In genomic region chr17:35161421-35161820, GRCm38 (mm10) we compare ENCODE assay signal across 13 mouse cellular contexts. TPM values are rescaled to one million over a fixed set of nuclear protein-coding genes. Genes with fewer than 3 reads are reported as not detected.
DNase-seq lines count a peak whose midpoint lies in the region; ATAC-seq and TF ChIP-seq lines count a peak whose summit lies in the region.
"Had no signal": no experiment of that assay in that cellular context is flagged by ENCODE, and none has a peak within 500 bp of the region (broad histone marks: within the 10 kb centered on the region; RNA-seq: fewer than 3 reads in every experiment).

No protein-coding gene starts in this region.

- peak; percentile 42 for DNase-seq in cerebellum, adult 9-11 months
- no peak for DNase-seq in cerebellum, adult 2 months
- DNase-seq in midbrain, postnatal 0 days (ENCODE audit: low spot score) = no peak
- no peak for DNase-seq in thymus, postnatal 10 days (ENCODE audit: low spot score in 2 of 2)
- DNase-seq in ovary, adult 18-20 months (ENCODE audit: low spot score) = no peak
- DNase-seq: gastrocnemius, postnatal 10 days had no signal

- peaks cover 13% of the 10 kb centered on the region; the same call in 1 of the 2 replicates for H3K4me1 ChIP-seq in cerebellum, adult 2 months (ENCODE audit: control insufficient read depth, insufficient read depth, low read length)
- H3K4me1 ChIP-seq in hindbrain, embryonic 13.5 days (replicated peaks) = peaks cover 37% of the 10 kb centered on the region
- H3K4me1 ChIP-seq in hindbrain, embryonic 12.5 days = peaks cover 31% of the 10 kb centered on the region
- peaks cover 26% of the 10 kb centered on the region for H3K4me1 ChIP-seq in midbrain, embryonic 12.5 days
- peaks cover 10% of the 10 kb centered on the region; the same call in 1 of the 2 replicates for H3K4me1 ChIP-seq in midbrain, postnatal 0 days (ENCODE audit: insufficient read depth, low read length)

- no peak overlapping the region for H3K4me3 ChIP-seq in cerebellum, adult 2 months (replicated peaks; ENCODE audit: insufficient read depth, low read depth, low read length)
- H3K4me3 ChIP-seq in hindbrain, embryonic 13.5 days = no peak overlapping the region
- H3K4me3 ChIP-seq in hindbrain, embryonic 12.5 days = no peak overlapping the region
- H3K4me3 ChIP-seq in midbrain, embryonic 12.5 days = peak overlapping the region; percentile 99; the same call in 1 of the 2 replicates
- no peak overlapping the region; the same call in 1 of the 2 replicates for H3K4me3 ChIP-seq in midbrain, postnatal 0 days (ENCODE audit: low read depth, low read length)
- H3K4me3 ChIP-seq: liver, embryonic 15.5 days had no signal

- H3K27ac ChIP-seq in cerebellum, adult 2 months (ENCODE audit: insufficient read depth, low read length) = no peak overlapping the region
- no peak overlapping the region for H3K27ac ChIP-seq in hindbrain, embryonic 13.5 days
- H3K27ac ChIP-seq in hindbrain, embryonic 12.5 days = no peak overlapping the region
- no peak overlapping the region for H3K27ac ChIP-seq in midbrain, embryonic 12.5 days (replicated peaks)
- no peak overlapping the region for H3K27ac ChIP-seq in midbrain, postnatal 0 days (ENCODE audit: low read depth, low read length)
- H3K27ac ChIP-seq: liver, embryonic 15.5 days; stomach, postnatal 0 days had no signal

- no peaks in the 10 kb centered on the region for H3K27me3 ChIP-seq in cerebellum, adult 2 months (ENCODE audit: control insufficient read depth, insufficient read depth, low read length)
- H3K27me3 ChIP-seq in hindbrain, embryonic 13.5 days = no peaks in the 10 kb centered on the region
- no peaks in the 10 kb centered on the region for H3K27me3 ChIP-seq in hindbrain, embryonic 12.5 days
- H3K27me3 ChIP-seq in midbrain, embryonic 12.5 days = no peaks in the 10 kb centered on the region
- no peaks in the 10 kb centered on the region for H3K27me3 ChIP-seq in midbrain, postnatal 0 days (ENCODE audit: insufficient read depth, low read length)
- H3K27me3 ChIP-seq: liver, embryonic 15.5 days had no signal

- peak overlapping the region; percentile 100; the same call in 1 of the 2 replicates for H3K9ac ChIP-seq in hindbrain, embryonic 13.5 days
- no peak overlapping the region for H3K9ac ChIP-seq in hindbrain, embryonic 12.5 days
- H3K9ac ChIP-seq in midbrain, embryonic 12.5 days (replicated peaks) = no peak overlapping the region
- no peak overlapping the region for H3K9ac ChIP-seq in midbrain, postnatal 0 days (replicated peaks; ENCODE audit: low read length, poor library complexity, severe bottlenecking)
- H3K9ac ChIP-seq: liver, embryonic 15.5 days had no signal

- no peak overlapping the region for H3K4me2 ChIP-seq in hindbrain, embryonic 13.5 days
- H3K4me2 ChIP-seq in hindbrain, embryonic 12.5 days (replicated peaks) = no peak overlapping the region
- H3K4me2 ChIP-seq in midbrain, embryonic 12.5 days (replicated peaks) = no peak overlapping the region
- no peak overlapping the region for H3K4me2 ChIP-seq in midbrain, postnatal 0 days (ENCODE audit: low read depth, low read length, poor library complexity, severe bottlenecking)
- H3K4me2 ChIP-seq: liver, embryonic 15.5 days had no signal

- 25% methylated on average over 11 of the region's 11 CpGs for WGBS in cerebellum, adult 2 months
- 86% methylated on average over 11 of the region's 11 CpGs for WGBS in hindbrain, embryonic 13.5 days
- WGBS in hindbrain, embryonic 12.5 days = 84% methylated on average over 11 of the region's 11 CpGs
- 89% methylated on average over 11 of the region's 11 CpGs for WGBS in midbrain, embryonic 12.5 days
- WGBS in midbrain, postnatal 0 days = 80% methylated on average over 11 of the region's 11 CpGs

- TF ChIP-seq POLR2A in cerebellum, adult 2 months (IDR thresholded peaks at IDR 0.05; ENCODE audit: borderline replicate concordance, insufficient read depth, low read length) = no peak

- no peak for ATAC-seq in hindbrain, embryonic 13.5 days (ENCODE audit: low FRiP score)
- no peak for ATAC-seq in hindbrain, embryonic 12.5 days (ENCODE audit: low FRiP score)
- no peak for ATAC-seq in midbrain, embryonic 12.5 days (ENCODE audit: low FRiP score, low read depth)
- no peak for ATAC-seq in midbrain, postnatal 0 days (ENCODE audit: low FRiP score)

- H3K36me3 ChIP-seq in hindbrain, embryonic 13.5 days = peaks cover 58% of the 10 kb centered on the region
- H3K36me3 ChIP-seq in hindbrain, embryonic 12.5 days = peaks cover 57% of the 10 kb centered on the region
- H3K36me3 ChIP-seq in midbrain, embryonic 12.5 days = peaks cover 58% of the 10 kb centered on the region
- peaks cover 58% of the 10 kb centered on the region for H3K36me3 ChIP-seq in midbrain, postnatal 0 days (ENCODE audit: insufficient read depth, low read length)

- TF ChIP-seq CTCF in cerebellum, adult 2 months (IDR thresholded peaks at IDR 0.05; ENCODE audit: borderline replicate concordance, insufficient read depth, low read depth, low read length) = no peak
- TF ChIP-seq CTCF in midbrain, postnatal 0 days (IDR thresholded peaks at IDR 0.05) = no peak

- H3K9me3 ChIP-seq in hindbrain, embryonic 13.5 days = no peaks in the 10 kb centered on the region
- H3K9me3 ChIP-seq in hindbrain, embryonic 12.5 days (replicated peaks) = no peaks in the 10 kb centered on the region
- no peaks in the 10 kb centered on the region for H3K9me3 ChIP-seq in midbrain, embryonic 12.5 days
- no peaks in the 10 kb centered on the region for H3K9me3 ChIP-seq in midbrain, postnatal 0 days (ENCODE audit: low read length)
- H3K9me3 ChIP-seq: liver, embryonic 15.5 days had no signal

RNA-seq across cellular contexts. Expression of gene Prrc2a, which starts 3.3 kb away (rescaled TPM):
- 277 and 289 TPM in 2 replicates for polyA plus RNA-seq in cerebellum, adult 2 months (2012; rRNA removed)
- 181 and 196 TPM in 2 replicates for polyA plus RNA-seq in hindbrain, embryonic 13.5 days (2015; fragmentation: Nextera tagmentation; extraction: Ambion mirVana)
- 206 and 213 TPM in 2 replicates for polyA plus RNA-seq in hindbrain, embryonic 12.5 days (2016; fragmentation: Nextera tagmentation; extraction: Ambion mirVana)
- polyA plus RNA-seq in midbrain, embryonic 12.5 days (2016; fragmentation: Nextera tagmentation; extraction: Ambion mirVana) = 236 and 239 TPM in 2 replicates
- total RNA-seq in midbrain, postnatal 0 days (2014; rRNA removed) = 193 and 230 TPM in 2 replicates
- 85.7 and 88.0 TPM in 2 replicates for polyA plus RNA-seq in midbrain, postnatal 0 days (2015; fragmentation: Nextera tagmentation; extraction: Ambion mirVana)

RNA-seq across cellular contexts. Expression of gene Aif1, which starts 14.4 kb away (rescaled TPM):
- polyA plus RNA-seq in cerebellum, adult 2 months (2012; rRNA removed) = 2.1 and 4.1 TPM in 2 replicates
- 8.7 and 11.6 TPM in 2 replicates for polyA plus RNA-seq in hindbrain, embryonic 13.5 days (2015; fragmentation: Nextera tagmentation; extraction: Ambion mirVana)
- polyA plus RNA-seq in hindbrain, embryonic 12.5 days (2016; fragmentation: Nextera tagmentation; extraction: Ambion mirVana) = 7.8 and 7.9 TPM in 2 replicates
- 7.7 and 8.2 TPM in 2 replicates for polyA plus RNA-seq in midbrain, embryonic 12.5 days (2016; fragmentation: Nextera tagmentation; extraction: Ambion mirVana)
- 1.8 and 4.1 TPM in 2 replicates for total RNA-seq in midbrain, postnatal 0 days (2014; rRNA removed)
- 9.2 and 9.5 TPM in 2 replicates for polyA plus RNA-seq in midbrain, postnatal 0 days (2015; fragmentation: Nextera tagmentation; extraction: Ambion mirVana)

RNA-seq across cellular contexts. Expression of gene Bag6, which starts 26.4 kb away (rescaled TPM):
- 211 and 226 TPM in 2 replicates for polyA plus RNA-seq in cerebellum, adult 2 months (2012; rRNA removed)
- 76.5 and 81.9 TPM in 2 replicates for polyA plus RNA-seq in hindbrain, embryonic 13.5 days (2015; fragmentation: Nextera tagmentation; extraction: Ambion mirVana)
- 87.9 and 88.3 TPM in 2 replicates for polyA plus RNA-seq in hindbrain, embryonic 12.5 days (2016; fragmentation: Nextera tagmentation; extraction: Ambion mirVana)
- 84.0 and 95.3 TPM in 2 replicates for polyA plus RNA-seq in midbrain, embryonic 12.5 days (2016; fragmentation: Nextera tagmentation; extraction: Ambion mirVana)
- 330 and 339 TPM in 2 replicates for total RNA-seq in midbrain, postnatal 0 days (2014; rRNA removed)
- 62.3 and 68.9 TPM in 2 replicates for polyA plus RNA-seq in midbrain, postnatal 0 days (2015; fragmentation: Nextera tagmentation; extraction: Ambion mirVana)

RNA-seq across cellular contexts. Expression of gene Lst1, which starts 26.8 kb away (rescaled TPM):
- polyA plus RNA-seq in cerebellum, adult 2 months (2012; rRNA removed) = 2.8 and 3.2 TPM in 2 replicates
- polyA plus RNA-seq in hindbrain, embryonic 13.5 days (2015; fragmentation: Nextera tagmentation; extraction: Ambion mirVana) = 6.8 and 8.9 TPM in 2 replicates
- 6.1 and 6.9 TPM in 2 replicates for polyA plus RNA-seq in hindbrain, embryonic 12.5 days (2016; fragmentation: Nextera tagmentation; extraction: Ambion mirVana)
- 4.7 and 9.9 TPM in 2 replicates for polyA plus RNA-seq in midbrain, embryonic 12.5 days (2016; fragmentation: Nextera tagmentation; extraction: Ambion mirVana)
- total RNA-seq in midbrain, postnatal 0 days (2014; rRNA removed) = 5.9 and 26.7 TPM in 2 replicates
- polyA plus RNA-seq in midbrain, postnatal 0 days (2015; fragmentation: Nextera tagmentation; extraction: Ambion mirVana) = 7.8 and 12.0 TPM in 2 replicates
- total RNA-seq: megakaryocyte-erythroid progenitor cell, adult 5-6 weeks had no signal

RNA-seq across cellular contexts. Expression of gene Apom, which starts 29.6 kb away (rescaled TPM):
- 0.21 and 0.28 TPM in 2 replicates for polyA plus RNA-seq in cerebellum, adult 2 months (2012; rRNA removed)
- polyA plus RNA-seq in hindbrain, embryonic 13.5 days (2015; fragmentation: Nextera tagmentation; extraction: Ambion mirVana) = 0.34 and 0.84 TPM in 2 replicates
- 0.39 TPM in 1 of 2 replicates, not detected in the other for polyA plus RNA-seq in hindbrain, embryonic 12.5 days (2016; fragmentation: Nextera tagmentation; extraction: Ambion mirVana)
- polyA plus RNA-seq in midbrain, embryonic 12.5 days (2016; fragmentation: Nextera tagmentation; extraction: Ambion mirVana) = 0.65 and 1.5 TPM in 2 replicates
- total RNA-seq in midbrain, postnatal 0 days (2014; rRNA removed) = 0.44 TPM in 1 of 2 replicates, not detected in the other
- 0.22 TPM in 1 of 2 replicates, not detected in the other for polyA plus RNA-seq in midbrain, postnatal 0 days (2015; fragmentation: Nextera tagmentation; extraction: Ambion mirVana)
- total RNA-seq: gastrocnemius, postnatal 10 days; layer of hippocampus, postnatal 10 days; megakaryocyte-erythroid progenitor cell, adult 5-6 weeks had no signal
